Mouse (Mus musculus) megakaryocyte, embryonic 14.5 days (primary cell): ENCODE measurements around the gene Nmnat3. TPM values are rescaled to one million over a fixed set of nuclear protein-coding genes. Genes with fewer than 3 reads are reported as not detected.
"Not testable (repeated sequence)": the region's sequence is repeated elsewhere in the genome, so short reads cannot be mapped to it uniquely, and the experiment has no call there.

ENCODE experiments used
- H3K27me3 ChIP-seq: replicated peaks from 2 replicates; pipeline ENCODE3; 2012; ENCODE audit warnings: inconsistent platforms
- H3K36me3 ChIP-seq: replicated peaks from 2 replicates; pipeline ENCODE3; 2012; ENCODE audit warnings: low read length, inconsistent platforms, mixed read lengths
- H3K4me1 ChIP-seq: 2 replicates; pipeline ENCODE4 v1.6.1; 2012; ENCODE audit warnings: inconsistent platforms
- H3K4me3 ChIP-seq: replicated peaks from 2 replicates; pipeline ENCODE3; 2012; ENCODE audit warnings: moderate library complexity, mild to moderate bottlenecking, inconsistent platforms
- H3K9me3 ChIP-seq: 2 replicates; pipeline ENCODE4 v1.6.1; 2012; ENCODE audit warnings: inconsistent platforms
- FLI1 ChIP-seq: IDR thresholded peaks from 2 replicates; pipeline ENCODE4 v1.6.1; 2012; ENCODE audit warnings: low read length, inconsistent platforms, mixed read lengths
- GATA1 ChIP-seq: IDR thresholded peaks from 3 replicates; pipeline ENCODE4 v1.6.1; 2012; ENCODE audit warnings: mixed read lengths, low read length, inconsistent platforms, borderline replicate concordance
- polyA plus RNA-seq: library from polyadenylated mRNA; stranded (reverse); fragments of >175 nt; gene quantifications from 2 replicates; pipeline ENCODE4 v1.2.3, GENCODE M21; 2012; ENCODE audit warnings: low replicate concordance; ENCODE audit not compliant: insufficient read depth

Gene Nmnat3
- polyA plus RNA-seq: 23.2 and 30.2 TPM in 2 replicates

DNA sequence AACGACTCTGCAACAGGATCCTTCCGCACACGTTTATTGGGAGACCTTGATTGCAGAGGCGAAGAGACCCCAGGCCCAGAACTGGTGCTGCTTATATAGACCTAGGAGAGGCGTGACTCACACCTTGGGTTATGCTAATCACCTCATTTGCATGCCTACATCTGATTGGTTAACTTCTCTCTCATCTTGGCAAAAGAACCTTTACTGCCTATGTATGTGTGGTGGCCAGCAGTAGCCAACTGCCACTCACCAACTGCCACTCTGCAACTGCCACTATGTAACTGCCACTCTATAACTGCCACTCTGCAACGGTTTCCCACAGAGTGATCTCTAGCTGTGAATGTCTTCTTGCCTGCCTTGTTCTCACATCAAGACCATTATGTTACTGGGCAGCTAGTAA is at the start of gene Nmnat3:
Nmnat3 (plus strand) TSS at position 301 of the 400 bp plus-strand sequence.
- H3K36me3 ChIP-seq, H3K4me3 ChIP-seq, H3K9me3 ChIP-seq, H3K4me1 ChIP-seq: not testable (repeated sequence)
- H3K27me3 ChIP-seq: peaks cover 36% of the 10 kb centered on the region

DNA sequence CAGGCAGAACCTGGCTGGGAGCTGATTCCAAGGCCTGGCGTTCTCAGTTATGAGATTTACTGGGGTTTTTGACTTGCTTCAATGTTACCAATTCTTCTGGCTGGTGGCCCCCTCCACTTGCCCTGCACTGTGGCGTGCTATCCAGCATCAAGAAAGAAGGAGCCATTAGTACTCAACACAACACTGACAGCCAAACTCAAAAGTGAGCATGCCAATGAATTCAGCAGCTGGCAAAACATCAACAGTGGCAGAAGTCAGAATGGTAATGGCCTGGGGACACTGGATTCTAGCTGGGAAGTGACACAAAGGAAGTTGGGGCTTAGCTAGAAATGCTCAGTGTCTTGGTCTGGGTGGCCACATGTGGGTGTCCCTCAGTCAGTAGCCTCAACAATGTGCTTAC is 43.8 kb upstream of the Nmnat3 start:
- no peaks in the 10 kb centered on the region for H3K9me3 ChIP-seq
- no peaks in the 10 kb centered on the region for H3K36me3 ChIP-seq
- no peak overlapping the region for H3K4me3 ChIP-seq
- no peaks in the 10 kb centered on the region for H3K4me1 ChIP-seq
- H3K27me3 ChIP-seq: peaks cover 2% of the 10 kb centered on the region
- TF ChIP-seq GATA1 (no peak), FLI1 (no peak)

GRCm38 (mm10) chr9:98244223-98244622 is 43.0 kb upstream of the Nmnat3 start:
- TF ChIP-seq GATA1 (no peak), FLI1 (no peak)
- no peaks in the 10 kb centered on the region for H3K36me3 ChIP-seq
- no peak overlapping the region for H3K4me3 ChIP-seq
- no peaks in the 10 kb centered on the region for H3K4me1 ChIP-seq
- no peaks in the 10 kb centered on the region for H3K9me3 ChIP-seq
- peaks cover 2% of the 10 kb centered on the region for H3K27me3 ChIP-seq

DNA sequence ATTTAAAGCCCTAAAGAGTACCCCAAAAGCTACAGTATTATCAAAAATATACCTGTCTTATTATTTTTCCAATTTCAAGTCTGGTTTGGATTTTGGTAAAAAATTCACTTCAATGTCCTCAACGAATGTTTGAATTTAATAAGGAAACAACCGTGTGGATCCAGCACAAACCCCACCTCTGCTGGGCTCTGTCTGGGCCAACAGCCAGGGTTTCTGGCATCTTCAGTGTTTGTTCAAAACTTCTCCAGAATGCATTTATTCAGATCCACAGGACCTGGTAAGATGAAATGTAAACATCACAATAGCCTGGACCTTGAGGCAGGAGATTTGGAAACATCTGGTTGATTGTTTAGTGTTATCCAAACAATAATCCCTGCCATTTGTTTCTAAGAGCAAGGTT is 42.0 kb upstream of the Nmnat3 start:
- Histone ChIP-seq H3K36me3 (no peaks in the 10 kb centered on the region), H3K4me3 (no peak overlapping the region), H3K9me3 (no peaks in the 10 kb centered on the region), H3K27me3 (peaks cover 2% of the 10 kb centered on the region), H3K4me1 (no peaks in the 10 kb centered on the region)
- TF ChIP-seq GATA1 (no peak), FLI1 (no peak)

GRCm38 (mm10) chr9:98246351-98246750 is 40.9 kb upstream of the Nmnat3 start:
- Histone ChIP-seq H3K4me3 (no peak overlapping the region), H3K36me3 (no peaks in the 10 kb centered on the region), H3K27me3 (peaks cover 2% of the 10 kb centered on the region), H3K4me1 (no peaks in the 10 kb centered on the region), H3K9me3 (no peaks in the 10 kb centered on the region)
- no peak for TF ChIP-seq GATA1
- TF ChIP-seq FLI1: no peak

- Histone ChIP-seq H3K9me3 (no peaks in the 10 kb centered on the region), H3K4me1 (no peaks in the 10 kb centered on the region), H3K4me3 (no peak overlapping the region), H3K27me3 (peaks cover 4% of the 10 kb centered on the region), H3K36me3 (no peaks in the 10 kb centered on the region)
- TF ChIP-seq FLI1: no peak
- no peak for TF ChIP-seq GATA1
Observed at GRCm38 (mm10) chr9:98260210-98260609, 27.0 kb upstream of the Nmnat3 start.

GRCm38 (mm10) chr9:98261461-98262011 is 25.7 kb upstream of the Nmnat3 start:
- no peaks in the 10 kb centered on the region for H3K4me1 ChIP-seq
- no peak overlapping the region for H3K4me3 ChIP-seq
- H3K36me3 ChIP-seq: no peaks in the 10 kb centered on the region
- H3K9me3 ChIP-seq: no peaks in the 10 kb centered on the region
- peaks cover 6% of the 10 kb centered on the region for H3K27me3 ChIP-seq
- TF ChIP-seq GATA1: no peak
- TF ChIP-seq FLI1: no peak

GRCm38 (mm10) chr9:98264916-98265315 is 22.3 kb upstream of the Nmnat3 start:
- Histone ChIP-seq H3K4me3 (no peak overlapping the region), H3K27me3 (peaks cover 10% of the 10 kb centered on the region), H3K36me3 (no peaks in the 10 kb centered on the region), H3K4me1 (no peaks in the 10 kb centered on the region), H3K9me3 (peaks cover 4% of the 10 kb centered on the region; the same call in 1 of the 2 replicates)
- TF ChIP-seq FLI1 (no peak), GATA1 (no peak)

- Histone ChIP-seq H3K4me3 (no peak overlapping the region), H3K27me3 (peaks cover 13% of the 10 kb centered on the region), H3K9me3 (peaks cover 8% of the 10 kb centered on the region; the same call in 1 of the 2 replicates), H3K4me1 (no peaks in the 10 kb centered on the region), H3K36me3 (no peaks in the 10 kb centered on the region)
- TF ChIP-seq GATA1 (no peak), FLI1 (no peak)
Observed at GRCm38 (mm10) chr9:98272734-98273133, 14.5 kb upstream of the Nmnat3 start.

- peaks cover 16% of the 10 kb centered on the region for H3K27me3 ChIP-seq
- TF ChIP-seq FLI1: no peak
- no peak for TF ChIP-seq GATA1
- H3K36me3 ChIP-seq: no peaks in the 10 kb centered on the region
- H3K4me3 ChIP-seq: no peak overlapping the region
- 0 out of 2 replicates have a peak, but pooled peaks cover 4% of the 10 kb centered on the region for H3K9me3 ChIP-seq
- H3K4me1 ChIP-seq: no peaks in the 10 kb centered on the region
Observed at GRCm38 (mm10) chr9:98275080-98275479, 12.2 kb upstream of the Nmnat3 start.

DNA sequence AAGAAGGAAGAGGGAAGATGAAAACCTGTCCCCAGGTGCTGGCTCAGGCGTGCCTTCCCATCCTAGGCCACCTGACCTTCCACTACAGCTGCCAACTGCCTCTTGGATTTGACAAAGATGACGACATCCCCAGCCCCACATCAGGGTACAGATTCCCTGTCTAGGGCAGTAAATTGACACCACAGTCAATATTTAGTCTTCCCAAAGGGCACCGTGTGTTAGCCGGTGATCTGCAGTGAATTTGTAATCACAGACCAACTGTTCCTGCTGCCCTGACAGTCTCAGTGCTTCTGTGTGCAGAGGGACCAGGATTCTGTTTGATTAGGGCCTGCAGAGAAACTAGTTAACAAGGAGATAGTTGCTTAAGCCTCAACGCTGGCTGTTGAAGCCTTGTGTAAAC is 7.1 kb upstream of the Nmnat3 start:
- no peak for TF ChIP-seq GATA1
- TF ChIP-seq FLI1: no peak
- Histone ChIP-seq H3K4me1 (no peaks in the 10 kb centered on the region), H3K36me3 (no peaks in the 10 kb centered on the region), H3K9me3 (no peaks in the 10 kb centered on the region), H3K27me3 (peaks cover 18% of the 10 kb centered on the region), H3K4me3 (no peak overlapping the region)
